26 mouse cellular contexts compared by ENCODE assay signal in genomic region chr6:141071507-141071906, GRCm38 (mm10).
"Had no signal": no experiment of that assay in that cellular context is flagged by ENCODE, and none has a peak within 500 bp of the region (broad histone marks: within the 10 kb centered on the region; RNA-seq: fewer than 3 reads in every experiment).

No protein-coding gene starts in this region.

- DNase-seq: gastrocnemius, adult 2 months; gastrocnemius, postnatal 10 days; gastrocnemius, postnatal 25 days; heart, adult 18-20 months; heart, postnatal 10 days; heart, postnatal 4 days; kidney, adult 18-20 months; kidney, adult 8-10 months; kidney, postnatal 10 days; kidney, postnatal 25 days; kidney, postnatal 4 days; liver; liver, embryonic 13.5 days had no signal

- H3K27me3 ChIP-seq: heart, embryonic 12.5 days; hindbrain, embryonic 12.5 days; hindbrain, embryonic 15.5 days; limb, embryonic 12.5 days; liver, embryonic 13.5 days; liver, embryonic 15.5 days had no signal

- H3K4me1 ChIP-seq: heart, embryonic 10.5 days; heart, embryonic 12.5 days; hindbrain, embryonic 15.5 days; limb, embryonic 10.5 days; limb, embryonic 12.5 days; liver, embryonic 13.5 days; liver, embryonic 15.5 days had no signal

- H3K9me3 ChIP-seq: heart, embryonic 10.5 days; heart, embryonic 12.5 days; hindbrain, embryonic 10.5 days; hindbrain, embryonic 12.5 days; hindbrain, embryonic 15.5 days; limb, embryonic 10.5 days; limb, embryonic 12.5 days; liver, embryonic 13.5 days; liver, embryonic 15.5 days had no signal

- ATAC-seq: hindbrain, postnatal 0 days; intestine, postnatal 0 days had no signal

- H3K4me2 ChIP-seq: heart, embryonic 12.5 days; hindbrain, embryonic 12.5 days; hindbrain, embryonic 15.5 days; limb, embryonic 12.5 days; liver, embryonic 11.5 days; liver, embryonic 13.5 days; liver, embryonic 15.5 days had no signal

- H3K9ac ChIP-seq: heart, embryonic 12.5 days; hindbrain, embryonic 12.5 days; hindbrain, embryonic 15.5 days; limb, embryonic 12.5 days; liver, embryonic 13.5 days; liver, embryonic 15.5 days had no signal

- H3K4me3 ChIP-seq: gastrocnemius, adult 2 months; heart, embryonic 10.5 days; heart, embryonic 12.5 days; hindbrain, embryonic 10.5 days; hindbrain, embryonic 12.5 days; hindbrain, embryonic 15.5 days; layer of hippocampus, adult 2 months; left cerebral cortex, adult 2 months; limb, embryonic 10.5 days; limb, embryonic 12.5 days; liver, embryonic 13.5 days; liver, embryonic 15.5 days had no signal

- H3K36me3 ChIP-seq: heart, embryonic 10.5 days; heart, embryonic 12.5 days; hindbrain, embryonic 10.5 days; hindbrain, embryonic 12.5 days; hindbrain, embryonic 15.5 days; limb, embryonic 10.5 days; limb, embryonic 12.5 days; liver, embryonic 13.5 days; liver, embryonic 15.5 days had no signal

- H3K27ac ChIP-seq: gastrocnemius, adult 2 months; heart, embryonic 10.5 days; hindbrain, embryonic 10.5 days; hindbrain, embryonic 12.5 days; hindbrain, embryonic 15.5 days; hindbrain, postnatal 0 days; layer of hippocampus, adult 2 months; left cerebral cortex, adult 2 months; limb, embryonic 10.5 days; limb, embryonic 12.5 days; liver, embryonic 13.5 days; liver, embryonic 15.5 days had no signal
